Mouse (Mus musculus) brain, embryonic 18.5 days (tissue): ENCODE results near the gene Tcp11x2.

Source experiments
- DNase-seq: peaks from one replicate; pipeline ENCODE4 v3.0.0-alpha.2; 2012; ENCODE audit warnings: low read depth, low spot score

Gene Tcp11x2

GRCm38 (mm10) chrX:135693633-135694032 is at the start of gene Tcp11x2:
Tcp11x2 (minus strand) TSS chrX:135693790.
- no peak for DNase-seq

GRCm38 (mm10) chrX:135743056-135743355 is 49.4 kb upstream of the Tcp11x2 start:
- DNase-seq = no peak

GRCm38 (mm10) chrX:135742304-135743055 is 48.9 kb upstream of the Tcp11x2 start, which contains the start of the genes Armcx5 and Gprasp1:
Armcx5 (plus strand) TSS chrX:135742733.
Gprasp1 (plus strand) TSS chrX:135742733.
- DNase-seq = peak; percentile 87

GRCm38 (mm10) chrX:135738730-135739520 is 45.3 kb upstream of the Tcp11x2 start:
- DNase-seq = no peak

GRCm38 (mm10) chrX:135725161-135725560 is 31.6 kb upstream of the Tcp11x2 start, which contains the start of gene Tmsb15a:
Tmsb15a (minus strand) TSS chrX:135725261.
- no peak for DNase-seq

GRCm38 (mm10) chrX:135712845-135713244 is 19.3 kb upstream of the Tcp11x2 start:
- DNase-seq = no peak

- DNase-seq = no peak
Measured at GRCm38 (mm10) chrX:135704349-135704748, 10.8 kb upstream of the Tcp11x2 start.

- DNase-seq = no peak
Measured at GRCm38 (mm10) chrX:135703111-135703510, 9.5 kb upstream of the Tcp11x2 start.

- no peak for DNase-seq
Measured at GRCm38 (mm10) chrX:135687802-135688201, 5.8 kb downstream of the Tcp11x2 start.

- no peak for DNase-seq
Measured at GRCm38 (mm10) chrX:135681858-135682257, 11.7 kb downstream of the Tcp11x2 start.

- DNase-seq = peak; percentile 37
Measured at GRCm38 (mm10) chrX:135652173-135652772, 41.3 kb downstream of the Tcp11x2 start.

GRCm38 (mm10) chrX:135627605-135628004 is 66.0 kb downstream of the Tcp11x2 start, which contains the start of gene Prame:
Prame (minus strand) TSS chrX:135627705.
- no peak for DNase-seq
